Mouse (Mus musculus): ENCODE measurements around the gene Ffar3. TPM values are rescaled to one million over a fixed set of nuclear protein-coding genes. Genes with fewer than 3 reads are reported as not detected.

Ffar3 gene
- 0.14 TPM in 1 of 2 replicates, not detected in the other for polyA plus RNA-seq (2015; fragmentation: Nextera tagmentation; extraction: Ambion mirVana)

DNA sequence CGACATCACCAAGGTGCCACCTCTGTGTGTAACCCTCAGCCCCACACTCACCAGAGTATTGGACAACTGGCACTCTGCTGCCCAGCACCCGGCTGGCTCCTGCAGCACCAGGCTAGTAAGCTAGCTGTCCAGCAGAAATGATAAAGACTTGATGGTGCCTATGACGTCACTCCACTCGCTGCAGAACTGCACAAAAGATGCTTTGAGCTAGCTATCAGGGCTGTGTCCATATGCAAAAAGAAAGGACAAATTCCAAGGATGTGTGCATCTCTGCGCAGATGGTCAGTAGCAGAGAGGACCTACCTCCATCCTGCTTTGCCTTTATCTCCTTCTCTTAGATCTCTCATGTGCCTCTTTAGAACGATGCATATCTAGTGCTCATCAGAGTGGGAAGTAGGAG is at the start of gene Ffar3:
Ffar3 (minus strand) TSS at position 101 of the 400 bp plus-strand sequence.
- ATAC-seq (ENCODE audit: low FRiP score): no peak
- 85% methylated on average over 6 of the region's 6 CpGs for WGBS
- H3K9ac ChIP-seq (replicated peaks): no peak within 1 kb of the TSS

DNA sequence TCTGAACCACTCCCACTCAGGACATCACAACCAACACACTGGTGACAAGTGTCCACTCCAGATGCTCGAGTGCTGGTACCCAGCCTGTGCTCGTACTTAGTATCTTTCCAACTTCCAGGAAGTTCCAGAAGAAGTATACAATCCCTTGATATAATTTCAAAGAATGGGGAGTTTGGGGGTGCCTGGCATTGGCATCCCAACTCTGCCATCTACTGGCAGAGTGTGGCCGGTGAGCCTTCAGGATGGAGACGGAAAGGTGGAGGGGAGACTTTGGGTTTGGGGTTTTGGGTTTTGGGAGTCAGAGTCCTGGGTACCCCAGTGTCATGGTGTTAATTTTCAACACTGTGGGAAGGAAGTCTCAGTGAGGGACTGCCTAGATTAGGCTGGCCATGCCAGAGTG is 48.1 kb upstream of the Ffar3 start:
- Histone ChIP-seq H3K4me3 (replicated peaks) (no peak overlapping the region), H3K4me1 (peaks cover 6% of the 10 kb centered on the region), H3K4me2 (no peak overlapping the region), H3K9ac (replicated peaks) (no peak overlapping the region), H3K9me3 (replicated peaks) (no peaks in the 10 kb centered on the region), H3K36me3 (no peaks in the 10 kb centered on the region), H3K27me3 (replicated peaks) (no peaks in the 10 kb centered on the region; the same call in 1 of the 2 replicates), H3K27ac (replicated peaks) (no peak overlapping the region)
- 54% methylated on average over 4 of the region's 4 CpGs for WGBS
- ATAC-seq (ENCODE audit: low FRiP score): no peak

More for the DNA sequence above, at the start of gene Ffar3:
- Histone ChIP-seq H3K4me3 (replicated peaks) (no peak within 1 kb of the TSS), H3K36me3 (no peaks in the 10 kb centered on the region), H3K4me1 (peaks cover 4% of the 10 kb centered on the region; the same call in 1 of the 2 replicates), H3K27me3 (replicated peaks) (0 out of 2 replicates have a peak, but pooled peaks cover 5% of the 10 kb centered on the region), H3K4me2 (no peak within 1 kb of the TSS), H3K9me3 (replicated peaks) (no peaks in the 10 kb centered on the region), H3K27ac (replicated peaks) (no peak within 1 kb of the TSS)

DNA sequence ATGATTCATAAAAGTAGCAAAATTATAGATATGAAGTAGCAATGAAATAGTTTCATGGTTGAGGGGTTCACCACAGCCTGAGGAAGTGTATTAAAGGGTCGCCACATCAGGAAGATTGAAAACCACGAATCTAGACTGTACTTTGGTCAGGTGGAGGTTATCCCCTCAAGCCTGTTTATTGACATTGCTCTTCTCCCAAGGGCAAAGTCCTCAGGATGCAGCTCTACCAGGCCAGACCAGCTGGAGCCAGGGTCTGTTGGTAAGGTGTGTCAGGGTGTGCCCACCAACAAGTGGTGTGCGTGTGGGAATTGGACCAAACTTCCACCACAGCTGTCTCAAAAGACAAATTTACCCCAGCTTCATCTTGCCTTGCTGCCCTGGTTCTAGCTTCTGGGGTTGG is 39.2 kb upstream of the Ffar3 start:
- no peaks in the 10 kb centered on the region for H3K36me3 ChIP-seq
- H3K9ac ChIP-seq (replicated peaks): no peak overlapping the region
- ATAC-seq (ENCODE audit: low FRiP score): no peak
- no peaks in the 10 kb centered on the region for H3K9me3 ChIP-seq (replicated peaks)
- no peak overlapping the region for H3K4me2 ChIP-seq
- H3K27ac ChIP-seq (replicated peaks): no peak overlapping the region
- no peaks in the 10 kb centered on the region for H3K4me1 ChIP-seq
- WGBS: 95% methylated on average over 3 of the region's 3 CpGs
- H3K4me3 ChIP-seq (replicated peaks): no peak overlapping the region
- no peaks in the 10 kb centered on the region for H3K27me3 ChIP-seq (replicated peaks)

DNA sequence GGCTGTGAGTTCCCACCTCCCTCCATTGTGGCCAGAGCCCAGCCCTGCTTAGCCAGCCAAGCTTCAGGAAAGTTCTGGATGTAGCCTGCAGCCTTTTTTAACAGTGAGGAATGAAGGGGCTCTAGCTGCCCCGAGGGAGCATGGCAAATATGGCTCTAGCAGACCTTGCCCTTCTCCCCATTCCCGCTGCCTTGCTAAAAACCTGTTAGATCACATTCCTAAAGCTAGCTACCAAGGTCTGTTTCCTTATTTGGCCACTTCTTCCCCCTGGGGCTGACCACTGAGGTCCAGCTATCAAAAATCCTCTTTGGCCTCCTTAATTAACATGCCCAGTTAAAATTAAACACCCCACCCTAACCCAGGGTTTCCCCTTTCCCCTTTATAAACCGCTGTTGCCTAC is 36.5 kb upstream of the Ffar3 start:
- Histone ChIP-seq H3K9ac (replicated peaks) (no peak overlapping the region), H3K9me3 (replicated peaks) (no peaks in the 10 kb centered on the region), H3K4me2 (no peak overlapping the region), H3K36me3 (no peaks in the 10 kb centered on the region), H3K4me3 (replicated peaks) (no peak overlapping the region), H3K4me1 (no peaks in the 10 kb centered on the region), H3K27ac (replicated peaks) (no peak overlapping the region), H3K27me3 (replicated peaks) (no peaks in the 10 kb centered on the region)
- ATAC-seq (ENCODE audit: low FRiP score): no peak
- 72% methylated on average over 3 of the region's 3 CpGs for WGBS

DNA sequence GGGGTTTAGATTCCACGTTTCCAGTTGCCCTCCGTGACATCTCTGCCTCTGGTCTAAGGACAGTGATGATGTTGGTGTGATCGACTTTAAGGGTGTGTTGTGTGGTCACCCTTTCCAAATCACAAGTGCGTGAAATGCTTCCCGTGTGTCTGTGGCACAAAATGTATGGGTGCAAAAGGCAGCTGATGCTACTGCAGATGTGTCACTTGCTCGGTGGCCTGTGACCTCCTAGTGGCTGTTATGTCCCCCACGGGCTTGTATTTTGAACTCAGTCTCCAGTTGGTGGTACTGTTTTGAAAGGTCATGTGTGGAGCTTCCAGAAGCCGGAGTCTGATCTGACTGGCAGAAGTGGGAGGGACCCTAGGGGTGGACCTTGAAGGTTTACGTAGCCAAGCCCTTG is 35.8 kb upstream of the Ffar3 start:
- ATAC-seq (ENCODE audit: low FRiP score): no peak
- H3K4me2 ChIP-seq: no peak overlapping the region
- no peak overlapping the region for H3K4me3 ChIP-seq (replicated peaks)
- H3K27me3 ChIP-seq (replicated peaks): no peaks in the 10 kb centered on the region
- H3K9ac ChIP-seq (replicated peaks): no peak overlapping the region
- H3K27ac ChIP-seq (replicated peaks): no peak overlapping the region
- H3K4me1 ChIP-seq: no peaks in the 10 kb centered on the region
- 83% methylated on average over 9 of the region's 9 CpGs for WGBS
- H3K9me3 ChIP-seq (replicated peaks): no peaks in the 10 kb centered on the region
- no peaks in the 10 kb centered on the region for H3K36me3 ChIP-seq

DNA sequence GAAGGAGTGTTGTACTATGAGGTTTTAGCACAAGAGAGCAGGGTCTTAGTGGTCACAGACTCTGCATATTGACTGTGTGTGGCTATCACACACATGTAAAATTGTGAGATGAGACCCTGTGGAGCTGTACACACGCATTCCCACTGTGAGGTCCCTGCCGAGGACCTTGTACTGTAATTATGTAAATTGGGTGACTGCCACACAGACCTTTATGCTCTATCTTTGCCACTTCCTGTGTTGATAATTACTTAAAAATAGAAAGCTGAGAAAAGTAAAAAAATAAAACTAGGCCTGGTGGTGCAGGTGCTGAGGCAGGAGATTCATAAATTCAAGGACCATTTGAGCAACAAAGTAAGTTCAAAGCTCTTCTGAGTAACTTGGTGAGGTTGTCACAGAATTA is 34.7 kb upstream of the Ffar3 start:
- Histone ChIP-seq H3K27ac (replicated peaks) (no peak overlapping the region), H3K27me3 (replicated peaks) (no peaks in the 10 kb centered on the region), H3K4me2 (no peak overlapping the region), H3K36me3 (no peaks in the 10 kb centered on the region), H3K4me1 (no peaks in the 10 kb centered on the region), H3K4me3 (replicated peaks) (no peak overlapping the region), H3K9me3 (replicated peaks) (no peaks in the 10 kb centered on the region), H3K9ac (replicated peaks) (no peak overlapping the region)
- no peak for ATAC-seq (ENCODE audit: low FRiP score)
- WGBS: 68% methylated on average over 2 of the region's 2 CpGs

DNA sequence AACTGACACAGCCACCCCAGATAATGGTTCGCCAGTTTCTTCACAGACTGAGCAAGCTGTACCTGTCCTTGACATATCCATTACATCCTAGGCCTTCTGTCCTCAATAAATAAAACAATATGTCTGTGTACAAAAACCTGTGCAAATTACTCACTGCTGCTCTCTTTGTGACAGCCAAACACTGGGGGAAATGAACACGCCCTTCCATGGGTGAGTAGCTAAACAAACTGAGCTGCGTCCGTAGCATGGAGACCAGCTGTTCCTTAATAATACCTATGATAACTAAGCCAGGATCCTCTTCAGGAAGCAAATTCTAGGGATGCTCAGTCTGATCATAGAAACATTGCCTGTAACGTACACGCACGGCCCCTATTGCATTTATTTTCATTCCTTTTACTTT is 32.8 kb upstream of the Ffar3 start:
- Histone ChIP-seq H3K4me3 (replicated peaks) (no peak overlapping the region), H3K4me1 (no peaks in the 10 kb centered on the region), H3K27me3 (replicated peaks) (no peaks in the 10 kb centered on the region), H3K27ac (replicated peaks) (no peak overlapping the region), H3K4me2 (no peak overlapping the region), H3K36me3 (no peaks in the 10 kb centered on the region), H3K9ac (replicated peaks) (no peak overlapping the region), H3K9me3 (replicated peaks) (no peaks in the 10 kb centered on the region)
- WGBS: 83% methylated on average over 7 of the region's 7 CpGs
- no peak for ATAC-seq (ENCODE audit: low FRiP score)

DNA sequence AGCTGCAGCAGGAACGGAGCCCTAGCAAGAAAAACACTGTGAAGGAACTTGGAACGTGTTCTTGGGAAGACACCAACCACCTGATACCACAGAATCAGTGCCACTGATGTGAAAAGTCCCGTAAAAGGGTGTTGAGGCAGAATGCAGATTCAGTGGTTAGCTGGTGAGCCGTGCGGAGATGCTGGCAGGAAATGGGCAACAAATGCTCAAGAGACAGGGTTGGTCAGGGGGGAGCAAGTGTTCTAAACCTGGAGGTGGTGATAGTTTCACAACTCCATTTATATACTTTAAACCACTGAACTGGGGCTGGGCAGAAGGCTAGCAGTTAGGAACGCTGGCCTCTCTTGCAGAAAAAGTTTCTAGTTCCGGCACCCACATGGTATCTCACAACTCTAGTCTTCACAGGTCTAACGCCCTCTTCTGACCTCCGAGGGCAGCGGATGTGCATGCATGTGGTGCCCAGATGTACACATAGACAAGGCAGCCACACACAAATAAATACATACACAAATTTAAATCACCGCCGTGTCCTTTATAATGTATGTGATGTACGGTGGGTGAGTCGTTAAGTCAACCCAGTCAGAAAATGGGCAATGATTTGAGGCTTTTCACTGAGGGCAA is 31.7 kb upstream of the Ffar3 start:
- Histone ChIP-seq H3K27me3 (replicated peaks) (no peaks in the 10 kb centered on the region), H3K4me1 (no peaks in the 10 kb centered on the region), H3K9me3 (replicated peaks) (no peaks in the 10 kb centered on the region), H3K4me2 (no peak overlapping the region), H3K36me3 (no peaks in the 10 kb centered on the region), H3K9ac (replicated peaks) (no peak overlapping the region), H3K27ac (replicated peaks) (no peak overlapping the region), H3K4me3 (replicated peaks) (no peak overlapping the region)
- ATAC-seq (ENCODE audit: low FRiP score): no peak
- WGBS: 83% methylated on average over 14 of the region's 14 CpGs

DNA sequence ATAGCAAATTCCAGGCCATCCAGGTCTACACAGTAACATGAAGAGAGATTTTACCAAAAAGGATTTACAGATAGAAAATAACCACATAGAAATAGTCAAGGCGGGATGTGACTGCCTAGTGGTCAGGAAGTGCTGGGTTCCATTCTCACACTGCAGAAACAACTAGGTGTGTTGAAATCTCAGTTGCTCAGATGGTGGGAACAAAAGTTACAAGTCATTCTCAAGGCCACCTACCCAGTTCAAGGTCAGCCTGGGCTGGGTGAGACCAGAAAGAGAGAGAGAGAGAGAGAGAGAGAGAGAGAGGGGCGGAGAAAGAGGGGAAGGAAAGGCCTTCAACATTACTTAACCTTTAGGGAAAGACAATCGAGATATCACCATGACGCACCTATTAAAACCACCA is 30.9 kb upstream of the Ffar3 start:
- Histone ChIP-seq H3K4me1 (no peaks in the 10 kb centered on the region), H3K4me2 (no peak overlapping the region), H3K27ac (replicated peaks) (no peak overlapping the region), H3K9me3 (replicated peaks) (no peaks in the 10 kb centered on the region), H3K27me3 (replicated peaks) (no peaks in the 10 kb centered on the region), H3K4me3 (replicated peaks) (no peak overlapping the region), H3K36me3 (no peaks in the 10 kb centered on the region), H3K9ac (replicated peaks) (no peak overlapping the region)
- WGBS: 86% methylated on average over 4 of the region's 4 CpGs
- no peak for ATAC-seq (ENCODE audit: low FRiP score)

DNA sequence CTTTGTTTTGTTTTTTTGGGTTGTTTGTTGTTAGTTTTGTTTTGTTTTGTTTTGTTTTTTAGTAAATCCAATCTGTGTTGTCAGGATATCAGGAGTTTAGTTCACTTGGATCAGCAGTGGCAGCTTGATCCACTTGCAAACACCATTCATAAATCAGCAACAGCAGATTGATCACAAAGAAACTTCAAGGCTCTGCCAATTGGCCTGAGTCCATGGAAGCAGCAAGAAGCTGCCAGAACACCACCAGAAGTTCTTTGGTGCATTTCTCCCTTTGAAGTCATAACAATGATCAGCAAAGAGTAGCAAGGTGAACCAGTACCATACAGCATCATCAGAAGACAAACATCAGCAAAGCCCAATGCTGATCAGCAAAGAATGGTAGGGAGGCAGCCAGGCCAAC is 28.1 kb upstream of the Ffar3 start:
- H3K9me3 ChIP-seq (replicated peaks): no peaks in the 10 kb centered on the region
- no peak for ATAC-seq (ENCODE audit: low FRiP score)

DNA sequence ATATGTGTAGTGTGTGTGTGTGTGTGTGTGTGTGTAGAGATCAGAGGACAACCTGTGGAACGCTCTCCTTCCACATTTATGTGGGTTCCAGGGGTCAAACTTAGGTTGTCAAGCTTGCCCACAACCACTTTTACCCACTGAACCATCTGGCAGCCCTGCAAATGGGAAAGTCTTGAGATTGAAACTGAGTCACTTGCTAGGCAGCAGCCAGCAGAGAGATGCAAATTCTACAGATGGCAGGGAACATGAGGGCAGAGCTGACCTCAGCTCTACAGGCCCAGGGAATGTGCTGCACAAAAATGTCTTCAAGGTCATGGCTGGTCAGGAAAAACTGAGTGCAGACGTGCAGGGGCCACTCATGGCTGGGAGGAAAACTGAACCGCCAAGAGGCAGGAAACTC is 25.4 kb upstream of the Ffar3 start:
- Histone ChIP-seq H3K36me3 (no peaks in the 10 kb centered on the region), H3K27ac (replicated peaks) (no peak overlapping the region), H3K27me3 (replicated peaks) (no peaks in the 10 kb centered on the region), H3K4me1 (no peaks in the 10 kb centered on the region), H3K9me3 (replicated peaks) (no peaks in the 10 kb centered on the region), H3K4me2 (no peak overlapping the region), H3K4me3 (replicated peaks) (no peak overlapping the region), H3K9ac (replicated peaks) (no peak overlapping the region)
- WGBS: 87% methylated on average over 3 of the region's 3 CpGs
- no peak for ATAC-seq (ENCODE audit: low FRiP score)

More for the DNA sequence above, 28.1 kb upstream of the Ffar3 start:
- Histone ChIP-seq H3K27me3 (replicated peaks) (no peaks in the 10 kb centered on the region), H3K9ac (replicated peaks) (no peak overlapping the region), H3K4me3 (replicated peaks) (no peak overlapping the region), H3K36me3 (no peaks in the 10 kb centered on the region), H3K4me2 (no peak overlapping the region), H3K4me1 (no peaks in the 10 kb centered on the region), H3K27ac (replicated peaks) (no peak overlapping the region)

DNA sequence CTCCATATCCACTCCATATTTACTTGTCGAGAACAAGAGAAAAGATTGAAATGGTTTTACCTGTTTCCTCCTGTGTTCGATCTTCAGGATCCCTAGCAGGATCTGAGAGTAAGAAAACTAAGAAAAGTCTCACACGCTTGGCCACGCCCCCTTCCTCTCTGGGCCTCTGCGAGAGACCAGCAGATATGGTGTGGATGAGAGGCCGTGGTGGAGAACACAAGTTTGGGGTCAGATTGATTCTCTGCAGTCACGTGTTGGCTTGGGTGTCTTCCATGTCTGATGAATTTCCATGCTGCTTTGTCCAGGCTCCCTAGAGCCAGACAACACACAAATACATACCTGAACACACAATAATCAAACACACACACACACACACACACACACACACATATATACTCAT is 24.2 kb upstream of the Ffar3 start, which contains the start of gene Cd22:
Cd22 (minus strand) TSS at position 167 of the 400 bp plus-strand sequence.
- no peak within 1 kb of the TSS for H3K9ac ChIP-seq (replicated peaks)
- H3K9me3 ChIP-seq (replicated peaks): no peaks in the 10 kb centered on the region
- H3K4me3 ChIP-seq (replicated peaks): no peak within 1 kb of the TSS
- ATAC-seq (ENCODE audit: low FRiP score): no peak
- H3K27me3 ChIP-seq (replicated peaks): no peaks in the 10 kb centered on the region
- WGBS: 80% methylated on average over 7 of the region's 7 CpGs
- H3K27ac ChIP-seq (replicated peaks): no peak within 1 kb of the TSS
- no peak within 1 kb of the TSS for H3K4me2 ChIP-seq
- no peaks in the 10 kb centered on the region for H3K4me1 ChIP-seq
- no peaks in the 10 kb centered on the region for H3K36me3 ChIP-seq
